Mouse (Mus musculus): ENCODE results near the gene Arhgap10. TPM values are rescaled to one million over a fixed set of nuclear protein-coding genes. Genes with fewer than 3 reads are reported as not detected.

Arhgap10 gene
- total and polyA plus RNA-seq, 2 experiments from 2014 or later: 23.6 to 33.3 TPM

DNA sequence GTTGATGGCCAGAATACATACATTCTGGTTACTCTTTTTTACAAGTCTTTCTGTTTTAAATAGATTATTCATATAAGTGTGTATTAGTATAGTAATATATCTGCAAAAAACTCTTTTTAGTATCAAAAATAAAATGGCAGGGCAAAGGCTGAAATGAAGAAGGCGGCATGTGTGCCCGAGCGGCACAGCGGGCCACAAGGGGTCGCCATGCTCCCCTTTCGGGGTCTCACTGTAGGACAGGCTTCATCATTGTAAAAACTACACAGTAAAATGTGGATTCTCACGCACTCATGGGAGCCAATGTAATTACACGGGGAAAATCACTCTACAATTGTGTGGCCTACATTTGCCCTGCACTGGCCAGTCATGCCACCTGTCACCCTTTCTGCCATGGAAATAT, 160.6 kb downstream of the Arhgap10 start:
- 80% methylated on average over 8 of the region's 8 CpGs for WGBS
- H3K4me3 ChIP-seq (ENCODE audit: low read depth, low read length): no peak overlapping the region
- H3K9me3 ChIP-seq (replicated peaks; ENCODE audit: control insufficient read depth, low read length): no peaks in the 10 kb centered on the region
- no peak for DNase-seq (ENCODE audit: low spot score)
- TF ChIP-seq CTCF (IDR thresholded peaks at IDR 0.05; ENCODE audit: low read depth) (no peak), EP300 (IDR thresholded peaks at IDR 0.05; ENCODE audit: low read depth) (no peak)
- H3K27me3 ChIP-seq (ENCODE audit: control insufficient read depth, insufficient read depth, low read length): no peaks in the 10 kb centered on the region
- no peak overlapping the region for H3K4me2 ChIP-seq (ENCODE audit: low read depth, low read length)
- ATAC-seq (ENCODE audit: insufficient read depth, low read depth): no peak
- H3K9ac ChIP-seq (replicated peaks; ENCODE audit: low read depth, low read length): no peak overlapping the region
- H3K36me3 ChIP-seq (replicated peaks; ENCODE audit: control insufficient read depth, insufficient read depth, low read length): peaks cover 31% of the 10 kb centered on the region
- H3K27ac ChIP-seq (ENCODE audit: low read depth): no peak overlapping the region
- H3K4me1 ChIP-seq (ENCODE audit: control insufficient read depth, insufficient read depth): no peaks in the 10 kb centered on the region

DNA sequence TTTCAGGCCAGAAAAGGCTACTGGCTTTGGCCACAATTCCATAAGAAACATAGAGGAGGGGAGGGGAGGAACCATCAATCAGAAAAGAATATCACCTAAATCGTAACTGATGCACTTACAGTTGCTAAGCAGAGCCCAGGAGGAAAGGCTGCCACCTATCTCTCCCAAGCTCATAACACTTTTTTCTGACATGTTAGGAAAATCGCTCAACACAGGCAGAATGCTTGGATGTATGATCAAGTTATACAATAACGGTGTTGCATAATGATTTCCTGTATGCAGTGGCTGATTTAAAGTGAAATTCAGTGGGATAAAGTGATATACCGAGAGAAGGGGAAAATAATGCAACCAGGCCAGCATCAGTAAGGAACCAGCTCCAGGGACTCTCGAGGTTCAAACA, 162.4 kb downstream of the Arhgap10 start:
- DNase-seq (ENCODE audit: low spot score) (no peak), ATAC-seq (ENCODE audit: insufficient read depth, low read depth) (no peak)
- Histone ChIP-seq H3K4me3 (ENCODE audit: low read depth, low read length) (no peak overlapping the region), H3K9me3 (replicated peaks; ENCODE audit: control insufficient read depth, low read length) (no peaks in the 10 kb centered on the region), H3K27me3 (ENCODE audit: control insufficient read depth, insufficient read depth, low read length) (no peaks in the 10 kb centered on the region), H3K9ac (replicated peaks; ENCODE audit: low read depth, low read length) (no peak overlapping the region), H3K36me3 (replicated peaks; ENCODE audit: control insufficient read depth, insufficient read depth, low read length) (peaks cover 40% of the 10 kb centered on the region), H3K27ac (ENCODE audit: low read depth) (no peak overlapping the region), H3K4me1 (ENCODE audit: control insufficient read depth, insufficient read depth) (no peaks in the 10 kb centered on the region), H3K4me2 (ENCODE audit: low read depth, low read length) (no peak overlapping the region)
- WGBS: 87% methylated on average over 5 of the region's 5 CpGs
- no peak for TF ChIP-seq CTCF (IDR thresholded peaks at IDR 0.05; ENCODE audit: low read depth)
- no peak for TF ChIP-seq EP300 (IDR thresholded peaks at IDR 0.05; ENCODE audit: low read depth)

DNA sequence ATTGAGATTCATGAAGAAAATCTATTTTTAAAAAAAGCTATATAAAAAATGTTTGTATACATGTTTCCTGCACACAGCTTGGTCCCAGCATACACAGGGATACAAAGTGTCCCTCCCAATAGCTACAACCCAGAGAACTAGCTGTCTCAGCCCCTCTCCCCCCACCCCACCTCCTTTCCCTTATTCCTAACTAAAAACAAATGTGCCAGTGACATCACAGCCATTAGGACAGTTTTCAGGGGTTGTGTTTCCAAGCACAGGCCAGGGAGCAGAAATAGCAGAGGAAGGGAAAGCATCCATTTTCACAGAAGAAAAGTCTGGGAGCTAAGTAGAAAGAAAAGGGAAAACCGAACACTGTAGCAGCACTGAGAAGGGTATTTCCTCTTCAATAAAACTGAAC, 163.6 kb downstream of the Arhgap10 start:
- no peak overlapping the region for H3K27ac ChIP-seq (ENCODE audit: low read depth)
- H3K36me3 ChIP-seq (replicated peaks; ENCODE audit: control insufficient read depth, insufficient read depth, low read length): peaks cover 35% of the 10 kb centered on the region
- no peaks in the 10 kb centered on the region for H3K9me3 ChIP-seq (replicated peaks; ENCODE audit: control insufficient read depth, low read length)
- H3K4me2 ChIP-seq (ENCODE audit: low read depth, low read length): no peak overlapping the region
- no peaks in the 10 kb centered on the region for H3K4me1 ChIP-seq (ENCODE audit: control insufficient read depth, insufficient read depth)
- ATAC-seq (ENCODE audit: insufficient read depth, low read depth) (no peak), DNase-seq (ENCODE audit: low spot score) (no peak)
- no peaks in the 10 kb centered on the region for H3K27me3 ChIP-seq (ENCODE audit: control insufficient read depth, insufficient read depth, low read length)
- no peak overlapping the region for H3K9ac ChIP-seq (replicated peaks; ENCODE audit: low read depth, low read length)
- no peak overlapping the region for H3K4me3 ChIP-seq (ENCODE audit: low read depth, low read length)
- 96% methylated on average over 1 of the region's 1 CpGs for WGBS
- TF ChIP-seq EP300 (IDR thresholded peaks at IDR 0.05; ENCODE audit: low read depth): no peak
- no peak for TF ChIP-seq CTCF (IDR thresholded peaks at IDR 0.05; ENCODE audit: low read depth)

DNA sequence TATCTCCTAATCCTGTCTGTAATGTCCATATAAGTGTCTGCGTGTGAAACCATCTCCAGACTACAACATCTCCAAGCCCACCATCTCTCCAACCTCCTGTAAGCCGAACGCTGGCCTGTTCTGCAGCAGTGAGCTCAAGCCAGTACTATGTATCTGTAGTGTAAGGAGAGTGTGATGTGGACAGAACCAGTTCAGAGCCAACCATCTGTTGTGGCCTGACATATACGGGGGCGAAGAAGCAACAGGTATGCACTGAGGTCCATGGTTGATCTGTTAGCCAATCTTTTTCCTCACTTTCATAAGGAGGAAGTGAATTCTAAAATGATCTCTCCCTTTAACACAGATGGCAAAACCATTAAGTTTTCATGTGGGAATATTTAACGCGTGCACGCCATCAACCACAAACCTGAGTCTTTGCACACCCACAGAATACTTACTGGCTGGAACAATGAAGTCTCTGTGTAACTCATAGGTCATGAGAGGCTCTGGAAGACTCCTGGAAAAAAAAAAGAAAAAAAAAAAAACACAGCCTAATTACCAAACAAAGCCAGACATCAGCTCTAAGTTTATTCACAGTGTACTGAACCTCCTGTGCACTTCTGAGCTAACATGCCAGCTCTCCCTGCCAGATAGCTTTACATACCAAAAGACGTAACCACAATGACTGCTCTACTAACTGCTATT, 166.4 kb downstream of the Arhgap10 start:
- Histone ChIP-seq H3K27me3 (ENCODE audit: control insufficient read depth, insufficient read depth, low read length) (no peaks in the 10 kb centered on the region), H3K4me2 (ENCODE audit: low read depth, low read length) (no peak overlapping the region), H3K9ac (replicated peaks; ENCODE audit: low read depth, low read length) (no peak overlapping the region), H3K4me1 (ENCODE audit: control insufficient read depth, insufficient read depth) (no peaks in the 10 kb centered on the region), H3K4me3 (ENCODE audit: low read depth, low read length) (no peak overlapping the region), H3K36me3 (replicated peaks; ENCODE audit: control insufficient read depth, insufficient read depth, low read length) (peaks cover 24% of the 10 kb centered on the region), H3K9me3 (replicated peaks; ENCODE audit: control insufficient read depth, low read length) (no peaks in the 10 kb centered on the region), H3K27ac (ENCODE audit: low read depth) (no peak overlapping the region)
- TF ChIP-seq CTCF (IDR thresholded peaks at IDR 0.05; ENCODE audit: low read depth) (no peak), EP300 (IDR thresholded peaks at IDR 0.05; ENCODE audit: low read depth) (no peak)
- whole genome bisulfite sequencing: 83% methylated on average over 9 of the region's 9 CpGs
- ATAC-seq (ENCODE audit: insufficient read depth, low read depth) (no peak), DNase-seq (ENCODE audit: low spot score) (no peak)

DNA sequence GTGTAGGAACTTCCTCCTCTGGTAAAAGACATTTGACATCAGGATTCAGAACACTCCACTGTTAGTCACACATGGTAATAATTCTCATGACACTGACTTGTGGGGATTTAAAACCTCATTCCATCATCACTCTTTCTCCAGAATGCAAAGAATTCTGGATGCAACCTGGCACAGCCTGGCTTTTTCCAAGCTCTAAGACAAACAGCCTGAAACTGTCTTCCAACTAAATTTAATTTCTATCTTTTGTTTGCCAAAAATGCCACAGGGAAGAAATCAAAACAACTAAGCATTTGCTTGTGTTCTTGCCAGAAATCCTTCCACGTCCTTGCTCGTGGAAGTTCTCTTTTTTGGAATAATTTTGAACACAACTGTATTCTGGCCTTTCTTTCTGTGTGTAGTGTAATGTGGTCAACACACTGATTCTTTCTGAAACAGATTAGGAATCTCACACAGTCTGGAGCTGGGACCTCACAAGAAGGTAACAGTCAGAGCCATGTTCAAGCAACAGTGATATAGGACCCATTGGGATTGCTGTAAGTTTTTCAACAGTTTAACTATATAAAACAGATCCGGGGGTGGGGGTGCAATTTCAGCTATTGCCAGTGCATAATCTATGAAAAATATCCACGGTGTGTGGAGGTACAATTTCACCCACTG, 167.5 kb downstream of the Arhgap10 start:
- Histone ChIP-seq H3K4me1 (ENCODE audit: control insufficient read depth, insufficient read depth) (no peaks in the 10 kb centered on the region), H3K36me3 (replicated peaks; ENCODE audit: control insufficient read depth, insufficient read depth, low read length) (peaks cover 28% of the 10 kb centered on the region), H3K4me2 (ENCODE audit: low read depth, low read length) (no peak overlapping the region), H3K27me3 (ENCODE audit: control insufficient read depth, insufficient read depth, low read length) (no peaks in the 10 kb centered on the region), H3K4me3 (ENCODE audit: low read depth, low read length) (no peak overlapping the region), H3K9ac (replicated peaks; ENCODE audit: low read depth, low read length) (no peak overlapping the region), H3K9me3 (replicated peaks; ENCODE audit: control insufficient read depth, low read length) (no peaks in the 10 kb centered on the region), H3K27ac (ENCODE audit: low read depth) (no peak overlapping the region)
- ATAC-seq (ENCODE audit: insufficient read depth, low read depth) (no peak), DNase-seq (ENCODE audit: low spot score) (no peak)
- TF ChIP-seq CTCF (IDR thresholded peaks at IDR 0.05; ENCODE audit: low read depth) (no peak), EP300 (IDR thresholded peaks at IDR 0.05; ENCODE audit: low read depth) (no peak)
- WGBS: 77% methylated on average over 4 of the region's 4 CpGs

Data from heart, postnatal 0 days (tissue).